Mouse (Mus musculus): ENCODE measurements at regions not wholly inside any gene's neighbourhood (a gene's known extent, or its start where the extent isn't known, plus 50 kb on each side); places are given as distances from the start of the nearest gene placed in this dataset.

GRCm38 (mm10) chrX:58812824-58813223 lies 96.3 kb upstream of the 4930550L24Rik start:
- in situ Hi-C loops (cut with MboI, MseI) = loop anchor here (10.0 kb wide), 1 partner anchor 1842 kb away; no protein-coding TSS in a partner anchor
